Mouse (Mus musculus): ENCODE results near the gene Gpr1.

DNA sequence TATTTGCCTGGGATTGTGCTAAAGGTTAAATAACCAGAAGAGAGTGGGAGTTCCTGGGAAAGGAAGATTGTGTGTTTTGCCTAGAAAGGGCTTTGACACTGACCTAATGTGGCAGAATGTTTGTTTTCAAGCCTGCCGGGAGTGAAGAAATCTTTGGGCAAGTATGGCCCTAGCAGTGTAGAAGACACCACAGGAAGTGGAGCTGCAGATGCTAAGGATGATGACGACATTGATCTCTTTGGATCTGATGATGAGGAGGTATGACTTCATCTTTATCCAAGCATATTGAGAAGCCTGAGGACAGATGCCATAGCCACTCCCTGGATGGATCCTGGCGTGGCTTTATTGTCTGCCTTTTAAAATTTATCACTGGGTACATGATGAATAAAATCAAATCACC, 36.0 kb downstream of the Gpr1 start:
- TF ChIP-seq CTCF (IDR thresholded peaks at IDR 0.05; ENCODE audit: extremely low read depth, insufficient read depth, insufficient read length, insufficient replicate concordance) (no peak), POLR2A (IDR thresholded peaks at IDR 0.05; ENCODE audit: low read depth, low read length) (no peak)

Data from spleen, adult 2 months (tissue).